In the genomic region with DNA sequence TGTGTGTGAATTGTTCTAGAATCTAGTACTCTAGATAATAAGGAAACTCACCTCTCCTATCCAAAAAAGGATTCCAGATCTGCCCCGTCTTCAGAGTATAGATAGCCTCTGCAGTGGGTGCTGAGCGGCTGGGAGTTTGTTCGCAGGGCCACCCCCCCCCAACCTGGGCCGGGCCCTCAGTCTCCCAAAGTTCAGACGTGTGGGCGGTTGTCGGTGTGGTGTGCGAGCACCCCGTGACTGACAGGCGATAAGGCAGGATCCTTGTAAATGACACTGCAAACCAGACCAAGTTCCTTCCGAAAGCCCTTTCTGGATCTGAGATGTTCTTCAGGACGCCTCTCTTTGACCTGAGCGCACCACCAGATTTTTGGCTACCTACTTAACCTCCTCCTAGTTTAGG, we compare ENCODE assay signal across 8 mouse cellular contexts. TPM values are rescaled to one million over a fixed set of nuclear protein-coding genes. Genes with fewer than 3 reads are reported as not detected.
DNase-seq lines count a peak whose midpoint lies in the region; ATAC-seq lines count a peak whose summit lies in the region.

No protein-coding gene starts in this region.

- H3K9me3 ChIP-seq in hindbrain, embryonic 11.5 days (ENCODE audit: control insufficient read depth, low read length): no peaks in the 10 kb centered on the region
- no peaks in the 10 kb centered on the region for H3K9me3 ChIP-seq in hindbrain, embryonic 12.5 days (replicated peaks)
- no peaks in the 10 kb centered on the region for H3K9me3 ChIP-seq in limb, embryonic 15.5 days
- H3K9me3 ChIP-seq in stomach, embryonic 14.5 days (ENCODE audit: control insufficient read depth, low read depth, low read length): no peaks in the 10 kb centered on the region

- H3K4me2 ChIP-seq in hindbrain, embryonic 11.5 days (replicated peaks; ENCODE audit: low read depth, low read length): no peak overlapping the region
- H3K4me2 ChIP-seq in hindbrain, embryonic 12.5 days (replicated peaks): no peak overlapping the region
- H3K4me2 ChIP-seq in limb, embryonic 15.5 days: no peak overlapping the region
- no peak overlapping the region for H3K4me2 ChIP-seq in stomach, embryonic 14.5 days (replicated peaks; ENCODE audit: low read depth, low read length)

- no peak overlapping the region for H3K27ac ChIP-seq in hindbrain, embryonic 11.5 days (ENCODE audit: low read depth, low read length)
- H3K27ac ChIP-seq in hindbrain, embryonic 12.5 days: no peak overlapping the region
- H3K27ac ChIP-seq in limb, embryonic 15.5 days: no peak overlapping the region
- H3K27ac ChIP-seq in stomach, embryonic 14.5 days (ENCODE audit: low read length): no peak overlapping the region

- H3K27me3 ChIP-seq in hindbrain, embryonic 11.5 days (ENCODE audit: control insufficient read depth, insufficient read depth, low read length): no peaks in the 10 kb centered on the region
- H3K27me3 ChIP-seq in hindbrain, embryonic 12.5 days: no peaks in the 10 kb centered on the region
- 0 out of 2 replicates have a peak, but pooled peaks cover 3% of the 10 kb centered on the region for H3K27me3 ChIP-seq in limb, embryonic 15.5 days
- H3K27me3 ChIP-seq in stomach, embryonic 14.5 days (ENCODE audit: control insufficient read depth, insufficient read depth, low read length): no peaks in the 10 kb centered on the region

- 52% methylated on average over 13 of the region's 13 CpGs for WGBS in hindbrain, embryonic 11.5 days
- WGBS in hindbrain, embryonic 12.5 days: 55% methylated on average over 13 of the region's 13 CpGs
- 53% methylated on average over 13 of the region's 13 CpGs for WGBS in limb, embryonic 15.5 days
- 61% methylated on average over 13 of the region's 13 CpGs for WGBS in stomach, embryonic 14.5 days

- no peaks in the 10 kb centered on the region for H3K4me1 ChIP-seq in hindbrain, embryonic 11.5 days (replicated peaks; ENCODE audit: control insufficient read depth, insufficient read depth, low read length)
- H3K4me1 ChIP-seq in hindbrain, embryonic 12.5 days: no peaks in the 10 kb centered on the region
- peaks cover 23% of the 10 kb centered on the region; the same call in 1 of the 2 replicates for H3K4me1 ChIP-seq in limb, embryonic 15.5 days
- no peaks in the 10 kb centered on the region for H3K4me1 ChIP-seq in stomach, embryonic 14.5 days (ENCODE audit: control insufficient read depth, insufficient read depth, low read length)

- H3K9ac ChIP-seq in hindbrain, embryonic 11.5 days (ENCODE audit: low read depth, low read length): no peak overlapping the region
- no peak overlapping the region for H3K9ac ChIP-seq in hindbrain, embryonic 12.5 days
- H3K9ac ChIP-seq in limb, embryonic 15.5 days: no peak overlapping the region
- H3K9ac ChIP-seq in stomach, embryonic 14.5 days (replicated peaks; ENCODE audit: low read depth, low read length): no peak overlapping the region

- no peak for ATAC-seq in hindbrain, embryonic 11.5 days (ENCODE audit: low FRiP score)
- no peak for ATAC-seq in hindbrain, embryonic 12.5 days (ENCODE audit: low FRiP score)
- peak; percentile 65; the same call in 1 of the 2 replicates for ATAC-seq in limb, embryonic 15.5 days (ENCODE audit: insufficient number of reproducible peaks, low FRiP score, low TSS enrichment, low read depth)
- peak; percentile 81 for ATAC-seq in stomach, embryonic 14.5 days (ENCODE audit: insufficient number of reproducible peaks, insufficient read depth, low FRiP score, low read depth)

- no peak overlapping the region for H3K4me3 ChIP-seq in hindbrain, embryonic 11.5 days (ENCODE audit: low read depth, low read length)
- H3K4me3 ChIP-seq in hindbrain, embryonic 12.5 days: no peak overlapping the region
- H3K4me3 ChIP-seq in limb, embryonic 15.5 days: no peak overlapping the region
- H3K4me3 ChIP-seq in stomach, embryonic 14.5 days (ENCODE audit: low read depth, low read length): no peak overlapping the region

- DNase-seq in hindbrain, embryonic 11.5 days (ENCODE audit: low spot score): peak; percentile 97
- peak; percentile 64 for DNase-seq in urinary bladder, postnatal 25 days (ENCODE audit: low spot score)
- DNase-seq in urinary bladder, postnatal 36 days (ENCODE audit: low spot score in 2 of 2): no peak
- peak; percentile 89 for DNase-seq in embryo, embryonic 10.5 days (ENCODE audit: low spot score)
- DNase-seq in frontal cortex, postnatal 36 days (ENCODE audit: low spot score in 2 of 2): no peak

- H3K36me3 ChIP-seq in hindbrain, embryonic 11.5 days (ENCODE audit: control insufficient read depth, insufficient read depth, low read length): no peaks in the 10 kb centered on the region
- no peaks in the 10 kb centered on the region for H3K36me3 ChIP-seq in hindbrain, embryonic 12.5 days
- no peaks in the 10 kb centered on the region for H3K36me3 ChIP-seq in limb, embryonic 15.5 days
- H3K36me3 ChIP-seq in stomach, embryonic 14.5 days (ENCODE audit: control insufficient read depth, insufficient read depth, low read length): no peaks in the 10 kb centered on the region

RNA-seq across cellular contexts. Expression of a gene that starts 12.4 kb away (rescaled TPM):
- 35.1 and 36.8 TPM in 2 replicates for polyA plus RNA-seq in hindbrain, embryonic 11.5 days (2014; fragmentation: Nextera tagmentation; extraction: Ambion mirVana)
- 47.1 and 48.6 TPM in 2 replicates for polyA plus RNA-seq in hindbrain, embryonic 12.5 days (2016; fragmentation: Nextera tagmentation; extraction: Ambion mirVana)
- 56.6 and 67.3 TPM in 2 replicates for polyA plus RNA-seq in limb, embryonic 15.5 days (2015; fragmentation: Nextera tagmentation; extraction: Ambion mirVana)
- polyA plus RNA-seq in stomach, embryonic 14.5 days (2014; fragmentation: Nextera tagmentation; extraction: Ambion mirVana): 44.0 and 51.8 TPM in 2 replicates

RNA-seq across cellular contexts. Expression of a gene that starts 49.4 kb away (rescaled TPM):
- polyA plus RNA-seq in hindbrain, embryonic 11.5 days (2014; fragmentation: Nextera tagmentation; extraction: Ambion mirVana): 51.6 and 52.9 TPM in 2 replicates
- polyA plus RNA-seq in hindbrain, embryonic 12.5 days (2016; fragmentation: Nextera tagmentation; extraction: Ambion mirVana): 60.7 and 65.4 TPM in 2 replicates
- polyA plus RNA-seq in limb, embryonic 15.5 days (2015; fragmentation: Nextera tagmentation; extraction: Ambion mirVana): 54.2 and 55.0 TPM in 2 replicates
- polyA plus RNA-seq in stomach, embryonic 14.5 days (2014; fragmentation: Nextera tagmentation; extraction: Ambion mirVana): 61.7 and 63.9 TPM in 2 replicates

Comparison
In these comparisons a context has a peak if more than half of its experiments do, and no peak if none do; other contexts are left out.
1. DNase-seq: peak in hindbrain, embryonic 11.5 days (single experiment), urinary bladder, postnatal 25 days (single experiment) and embryo, embryonic 10.5 days (single experiment); none in urinary bladder, postnatal 36 days (0 of 2) and frontal cortex, postnatal 36 days (0 of 2).
2. ATAC-seq: peak in limb, embryonic 15.5 days (single experiment) and stomach, embryonic 14.5 days (single experiment); none in hindbrain, embryonic 11.5 days (single experiment) and hindbrain, embryonic 12.5 days (single experiment).